Mouse (Mus musculus): ENCODE measurements around the gene Macrod1.

Macrod1 gene

GRCm38 (mm10) chr19:7234537-7235221, 178.1 kb downstream of the Macrod1 start:
- DNase-seq (ENCODE audit: extremely low spot score, low spot score) = peak; percentile 63

- no peak for DNase-seq (ENCODE audit: extremely low spot score, low spot score)
Observed at GRCm38 (mm10) chr19:7235461-7235860, 178.9 kb downstream of the Macrod1 start.

- no peak for DNase-seq (ENCODE audit: extremely low spot score, low spot score)
Observed at GRCm38 (mm10) chr19:7236011-7236410, 179.4 kb downstream of the Macrod1 start.

- DNase-seq (ENCODE audit: extremely low spot score, low spot score) = no peak
Observed at GRCm38 (mm10) chr19:7236742-7237141, 180.1 kb downstream of the Macrod1 start.

GRCm38 (mm10) chr19:7239574-7239973, 183.0 kb downstream of the Macrod1 start:
- DNase-seq (ENCODE audit: extremely low spot score, low spot score) = no peak

- peak; percentile 40 for DNase-seq (ENCODE audit: extremely low spot score, low spot score)
Observed at GRCm38 (mm10) chr19:7240291-7240690, 183.7 kb downstream of the Macrod1 start.

GRCm38 (mm10) chr19:7240782-7241690, 184.4 kb downstream of the Macrod1 start, which contains the start of gene Naa40:
Naa40 (minus strand) TSS chr19:7241183.
- DNase-seq (ENCODE audit: extremely low spot score, low spot score) = peak; percentile 95

- DNase-seq (ENCODE audit: extremely low spot score, low spot score) = no peak
Observed at GRCm38 (mm10) chr19:7246021-7246420, 189.4 kb downstream of the Macrod1 start.
